Mouse (Mus musculus) midbrain, embryonic 13.5 days (tissue): ENCODE data around the gene Speg. TPM values are rescaled to one million over a fixed set of nuclear protein-coding genes. Genes with fewer than 3 reads are reported as not detected.

Experiments
- ATAC-seq: fragments of 200-750 bp; cut with Nextera tagmentation; 2 replicates; pipeline ENCODE4 v1.8.0; 2017; ENCODE audit warnings: mild to moderate bottlenecking, moderate TSS enrichment, moderate library complexity
- H3K27ac ChIP-seq: fragments of 300-500 bp; sonication (generic); 2 replicates; pipeline ENCODE4 v1.5.1; 2015; ENCODE audit warnings: inconsistent platforms, mild to moderate bottlenecking, moderate library complexity
- H3K27me3 ChIP-seq: fragments of 300-500 bp; sonication (generic); 2 replicates; pipeline ENCODE4 v1.6.1; 2015; ENCODE audit warnings: mild to moderate bottlenecking, inconsistent platforms
- H3K36me3 ChIP-seq: fragments of 300-500 bp; sonication (generic); 2 replicates; pipeline ENCODE4 v1.6.1; 2015; ENCODE audit warnings: mild to moderate bottlenecking, inconsistent platforms
- H3K4me1 ChIP-seq: fragments of 300-500 bp; sonication (generic); replicated peaks from 2 replicates; pipeline ENCODE4 v1.6.1; 2015; ENCODE audit warnings: inconsistent platforms
- H3K4me2 ChIP-seq: fragments of 300-500 bp; sonication (generic); replicated peaks from 2 replicates; pipeline ENCODE4 v1.6.1; 2015; ENCODE audit warnings: moderate library complexity, mild to moderate bottlenecking, inconsistent platforms
- H3K4me3 ChIP-seq: fragments of 300-500 bp; sonication (generic); replicated peaks from 2 replicates; pipeline ENCODE4 v1.5.1; 2015; ENCODE audit warnings: mild to moderate bottlenecking, inconsistent platforms
- H3K9ac ChIP-seq: fragments of 300-500 bp; sonication (generic); replicated peaks from 2 replicates; pipeline ENCODE4 v1.6.1; 2015; ENCODE audit warnings: mild to moderate bottlenecking, inconsistent platforms
- H3K9me3 ChIP-seq: fragments of 300-500 bp; sonication (generic); 2 replicates; pipeline ENCODE4 v1.6.1; 2016; ENCODE audit warnings: mild to moderate bottlenecking, inconsistent platforms
- WGBS: fragments of 180-500 bp; shearing (Covaris S2); methylation state at CpG from one replicate; pipeline ENCODE4 v1.1.7; 2015; 5-methylcytosine and 5-hydroxymethylcytosine counted together
- polyA plus RNA-seq: library from polyadenylated mRNA; unstranded; fragments of >200 nt; fragmentation: Nextera tagmentation; extraction: Ambion mirVana; gene quantifications from 2 replicates; pipeline ENCODE4 v1.2.1, GENCODE M21; 2015

The Speg gene
- polyA plus RNA-seq, 1 experiment from 2014 or later: 12.8 TPM

DNA sequence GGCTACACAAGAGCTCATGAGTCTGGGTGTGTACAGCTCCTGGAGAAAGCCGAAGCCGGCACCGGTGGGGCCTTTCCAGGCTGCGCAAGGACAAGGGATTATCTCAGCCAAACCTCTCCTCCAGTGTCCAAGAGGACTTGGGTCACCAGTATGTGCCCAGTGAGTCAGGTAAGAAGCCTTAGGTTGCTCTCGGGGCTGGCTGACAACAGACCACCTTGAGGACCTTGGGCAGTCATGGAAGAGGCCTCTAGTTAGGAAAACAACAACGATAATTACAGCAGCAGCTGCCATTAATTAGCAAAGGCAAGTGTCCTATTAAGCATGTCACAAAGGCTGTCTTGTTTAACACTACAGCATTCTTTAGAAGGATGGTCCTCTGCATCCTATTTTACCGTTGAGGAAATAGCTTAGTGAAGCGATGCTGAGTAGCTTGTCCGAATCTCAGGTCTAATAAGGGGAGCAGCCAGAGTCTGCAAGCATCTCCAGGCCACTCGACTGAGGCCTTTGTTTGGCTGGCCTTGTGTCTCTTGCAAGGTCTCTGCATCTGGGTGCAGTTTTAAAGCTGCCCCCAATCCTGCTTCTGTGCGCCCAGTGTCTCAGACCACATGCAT is 48.8 kb downstream of the Speg start:
- peaks cover 61% of the 10 kb centered on the region for H3K27me3 ChIP-seq
- H3K4me3 ChIP-seq: no peak overlapping the region
- peak overlapping the region; percentile 52; the same call in 1 of the 2 replicates for H3K4me2 ChIP-seq

DNA sequence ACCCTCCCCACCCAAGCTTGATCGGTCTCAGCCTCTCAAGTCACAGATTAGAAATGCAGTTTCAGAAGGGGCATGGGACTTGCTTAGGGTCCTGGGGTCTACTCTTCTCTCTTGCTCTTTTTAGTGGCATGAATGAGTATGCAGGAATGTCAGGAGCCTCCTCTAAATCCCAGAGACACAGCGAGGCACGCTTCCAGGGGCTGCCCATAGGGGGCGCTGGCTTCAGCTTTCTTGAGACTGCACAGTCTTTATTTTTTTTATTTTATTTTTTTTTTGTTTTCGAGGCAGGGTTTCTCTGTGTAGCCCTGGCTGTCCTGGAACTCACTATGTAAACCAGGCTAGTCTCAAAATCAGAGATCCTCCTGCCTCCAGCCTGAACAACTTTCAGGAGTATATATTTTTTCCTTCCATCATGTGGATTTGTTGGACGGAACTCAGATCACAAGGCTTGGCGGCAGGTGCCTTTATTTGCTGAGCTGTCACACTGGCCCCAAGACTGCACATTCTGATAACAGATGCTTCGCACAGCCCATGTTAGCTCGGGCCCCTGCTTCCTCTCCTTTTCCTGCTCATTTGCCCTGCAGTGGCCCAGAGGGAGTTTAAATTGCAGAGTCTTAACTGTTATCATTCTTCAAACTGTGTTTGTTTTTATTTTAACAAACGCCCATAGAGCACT is 50.8 kb downstream of the Speg start:
- Histone ChIP-seq H3K4me1 (peaks cover 39% of the 10 kb centered on the region), H3K9me3 (no peaks in the 10 kb centered on the region), H3K4me2 (no peak overlapping the region), H3K27ac (no peak overlapping the region), H3K4me3 (no peak overlapping the region), H3K27me3 (peaks cover 54% of the 10 kb centered on the region), H3K36me3 (no peaks in the 10 kb centered on the region), H3K9ac (no peak overlapping the region)
- ATAC-seq: no peak
- 35% methylated on average over 10 of the region's 10 CpGs for WGBS

More for the DNA sequence above, 48.8 kb downstream of the Speg start:
- no peaks in the 10 kb centered on the region for H3K36me3 ChIP-seq
- peaks cover 33% of the 10 kb centered on the region for H3K4me1 ChIP-seq
- 0 out of 2 replicates have a peak overlapping the region, but pooled peaks have one; percentile 11 for H3K27ac ChIP-seq
- WGBS: 34% methylated on average over 11 of the region's 11 CpGs
- H3K9ac ChIP-seq: no peak overlapping the region
- no peak for ATAC-seq
- H3K9me3 ChIP-seq: no peaks in the 10 kb centered on the region

DNA sequence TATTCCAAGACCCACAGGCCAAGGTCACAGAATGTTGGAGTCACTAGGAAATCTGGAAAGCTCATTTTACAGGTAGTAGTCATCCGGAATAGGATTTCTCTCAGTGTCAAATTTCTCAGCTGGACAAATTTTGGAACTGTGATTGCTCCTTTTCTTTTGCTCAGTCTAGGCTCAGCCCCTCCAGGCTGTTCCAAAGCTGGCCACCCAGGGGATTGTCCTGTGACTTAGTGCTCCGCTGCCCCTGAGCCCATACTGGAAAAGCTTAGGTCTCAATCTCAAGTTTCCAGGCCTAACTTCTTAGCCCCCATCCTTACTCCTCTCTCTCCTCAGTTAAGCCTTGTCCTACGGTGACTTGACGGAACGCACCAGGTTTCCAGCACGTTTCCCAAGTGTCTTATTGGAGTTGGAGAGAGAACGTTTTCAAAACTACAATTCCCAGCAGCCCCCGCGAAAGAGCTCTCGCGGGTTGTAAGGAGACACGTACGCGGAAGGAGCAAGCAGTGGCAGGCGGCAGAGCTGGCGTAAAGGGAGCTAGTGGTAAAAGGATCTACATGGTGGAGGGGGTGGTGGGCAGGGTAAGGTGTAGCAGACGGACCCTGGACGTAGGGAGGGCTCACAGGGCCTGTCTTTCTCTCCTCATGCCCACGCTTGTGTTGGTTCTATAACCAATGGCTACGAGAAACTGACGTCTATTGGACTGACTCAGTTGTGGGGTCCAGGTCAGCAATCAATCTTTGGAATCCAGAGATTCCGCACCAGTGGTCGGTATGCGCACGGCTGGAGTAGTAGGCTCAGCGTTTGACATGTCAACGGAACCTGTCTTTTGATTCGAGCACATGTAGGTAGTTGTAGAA is 60.6 kb downstream of the Speg start, which contains the start of gene Gmppa:
Gmppa (plus strand) TSS at position 456 of the 854 bp plus-strand sequence.
- ATAC-seq: peak; percentile 90
- H3K27ac ChIP-seq: peak within 1 kb of the TSS; percentile 63
- H3K4me2 ChIP-seq: peak within 1 kb of the TSS; percentile 72
- peaks cover 11% of the 10 kb centered on the region; the same call in 1 of the 2 replicates for H3K27me3 ChIP-seq
- no peaks in the 10 kb centered on the region for H3K9me3 ChIP-seq
- whole genome bisulfite sequencing: 5% methylated on average over 28 of the region's 28 CpGs
- peaks cover 32% of the 10 kb centered on the region for H3K4me1 ChIP-seq
- H3K36me3 ChIP-seq: peaks cover 4% of the 10 kb centered on the region; the same call in 1 of the 2 replicates
- H3K4me3 ChIP-seq: peak within 1 kb of the TSS; percentile 56
- H3K9ac ChIP-seq: peak within 1 kb of the TSS; percentile 68

DNA sequence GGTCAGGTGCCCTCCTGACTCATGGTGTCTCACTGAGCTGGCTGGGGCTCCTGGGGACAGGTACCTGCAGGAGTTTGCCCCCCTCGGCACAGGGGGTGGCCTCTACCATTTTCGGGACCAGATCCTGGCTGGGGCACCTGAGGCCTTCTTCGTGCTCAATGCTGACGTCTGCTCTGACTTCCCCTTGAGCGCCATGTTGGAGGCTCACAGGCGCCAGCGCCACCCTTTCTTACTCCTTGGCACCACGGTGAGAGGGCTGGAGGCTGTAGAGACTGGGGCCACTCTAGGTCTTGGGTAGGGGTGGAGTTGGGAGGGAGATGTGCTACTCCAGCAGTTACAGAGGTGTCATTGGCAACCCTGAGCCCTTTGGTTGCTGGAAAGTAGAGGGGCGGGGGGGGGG is 63.7 kb downstream of the Speg start:
- WGBS: 81% methylated on average over 8 of the region's 9 CpGs
- Histone ChIP-seq H3K27ac (no peak overlapping the region), H3K27me3 (no peaks in the 10 kb centered on the region), H3K9ac (no peak overlapping the region), H3K4me3 (no peak overlapping the region), H3K4me1 (peaks cover 61% of the 10 kb centered on the region), H3K4me2 (no peak overlapping the region), H3K9me3 (no peaks in the 10 kb centered on the region), H3K36me3 (peaks cover 8% of the 10 kb centered on the region; the same call in 1 of the 2 replicates)
- no peak for ATAC-seq

DNA sequence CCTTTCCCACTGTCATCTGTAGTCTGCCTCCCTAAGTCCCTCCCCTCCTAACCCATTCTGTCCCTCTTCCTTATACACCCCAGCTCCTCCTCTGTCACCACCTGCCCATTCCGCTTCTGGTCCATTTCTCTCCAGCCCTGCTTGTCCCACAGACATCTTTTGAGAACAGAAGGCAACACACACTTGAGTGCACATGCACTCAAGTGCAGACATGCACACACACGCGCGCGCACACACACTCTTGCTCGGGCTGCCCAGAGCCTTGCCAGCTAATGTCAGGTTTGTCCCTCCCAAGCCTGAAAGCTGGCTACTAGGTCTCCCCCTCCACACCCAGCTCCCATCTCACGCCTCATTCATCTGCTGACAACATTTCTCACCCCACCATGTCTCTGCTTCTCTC is 65.6 kb downstream of the Speg start:
- peaks cover 78% of the 10 kb centered on the region for H3K4me1 ChIP-seq
- WGBS: 96% methylated on average over 7 of the region's 7 CpGs
- no peak overlapping the region for H3K27ac ChIP-seq
- H3K36me3 ChIP-seq: peaks cover 8% of the 10 kb centered on the region; the same call in 1 of the 2 replicates
- no peak for ATAC-seq
- H3K27me3 ChIP-seq: no peaks in the 10 kb centered on the region; the same call in 1 of the 2 replicates
- H3K9me3 ChIP-seq: no peaks in the 10 kb centered on the region
- H3K9ac ChIP-seq: no peak overlapping the region
- H3K4me3 ChIP-seq: no peak overlapping the region
- no peak overlapping the region for H3K4me2 ChIP-seq

DNA sequence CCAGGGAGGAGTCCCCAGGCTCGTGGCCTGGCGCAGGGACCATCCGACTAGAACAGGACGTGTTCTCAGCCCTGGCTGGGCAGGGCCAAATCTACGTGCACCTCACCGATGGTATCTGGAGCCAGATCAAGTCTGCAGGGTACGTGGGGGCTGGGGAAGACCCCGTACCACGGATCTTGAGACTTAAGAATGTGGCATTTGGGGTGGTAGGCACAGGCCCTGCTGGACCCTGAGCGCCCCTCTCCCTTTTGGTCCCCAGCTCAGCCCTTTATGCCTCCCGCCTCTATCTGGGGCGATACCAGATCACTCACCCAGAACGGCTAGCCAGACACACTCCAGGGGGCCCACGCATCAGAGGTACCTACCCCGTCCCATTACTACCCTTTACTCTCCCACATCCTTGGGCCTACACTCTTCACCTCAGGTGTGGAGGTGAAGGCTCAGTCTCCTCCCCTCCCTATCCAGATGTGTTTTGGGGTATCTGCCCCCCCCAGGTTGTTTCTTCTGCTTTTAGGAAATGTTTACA is 66.4 kb downstream of the Speg start:
- Histone ChIP-seq H3K27ac (no peak overlapping the region), H3K4me3 (no peak overlapping the region), H3K9ac (no peak overlapping the region), H3K4me2 (no peak overlapping the region), H3K9me3 (no peaks in the 10 kb centered on the region), H3K27me3 (no peaks in the 10 kb centered on the region; the same call in 1 of the 2 replicates), H3K4me1 (peaks cover 81% of the 10 kb centered on the region), H3K36me3 (peaks cover 8% of the 10 kb centered on the region; the same call in 1 of the 2 replicates)
- WGBS: 75% methylated on average over 15 of the region's 15 CpGs
- ATAC-seq: no peak

DNA sequence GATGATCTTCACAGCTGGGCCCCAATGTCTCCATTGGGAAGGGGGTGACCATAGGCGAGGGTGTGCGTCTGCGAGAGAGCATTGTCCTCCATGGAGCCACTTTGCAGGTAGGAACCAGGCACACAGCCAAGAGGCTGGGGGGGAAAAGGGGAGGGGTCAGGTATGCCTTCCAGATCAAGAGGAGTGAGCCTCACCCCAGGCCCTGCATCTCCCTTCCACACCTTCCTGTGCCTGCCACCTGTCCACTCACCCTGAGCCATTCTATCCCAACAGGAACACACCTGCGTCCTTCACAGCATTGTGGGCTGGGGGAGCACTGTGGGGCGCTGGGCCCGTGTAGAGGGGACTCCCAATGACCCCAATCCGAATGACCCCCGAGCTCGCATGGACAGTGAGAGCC is 67.1 kb downstream of the Speg start:
- H3K27ac ChIP-seq: peak overlapping the region; percentile 94
- H3K9ac ChIP-seq: no peak overlapping the region
- peaks cover 8% of the 10 kb centered on the region; the same call in 1 of the 2 replicates for H3K36me3 ChIP-seq
- no peak for ATAC-seq
- no peak overlapping the region for H3K4me2 ChIP-seq
- H3K9me3 ChIP-seq: no peaks in the 10 kb centered on the region
- H3K4me1 ChIP-seq: peaks cover 81% of the 10 kb centered on the region
- no peaks in the 10 kb centered on the region; the same call in 1 of the 2 replicates for H3K27me3 ChIP-seq
- 80% methylated on average over 9 of the region's 9 CpGs for WGBS
- H3K4me3 ChIP-seq: no peak overlapping the region

DNA sequence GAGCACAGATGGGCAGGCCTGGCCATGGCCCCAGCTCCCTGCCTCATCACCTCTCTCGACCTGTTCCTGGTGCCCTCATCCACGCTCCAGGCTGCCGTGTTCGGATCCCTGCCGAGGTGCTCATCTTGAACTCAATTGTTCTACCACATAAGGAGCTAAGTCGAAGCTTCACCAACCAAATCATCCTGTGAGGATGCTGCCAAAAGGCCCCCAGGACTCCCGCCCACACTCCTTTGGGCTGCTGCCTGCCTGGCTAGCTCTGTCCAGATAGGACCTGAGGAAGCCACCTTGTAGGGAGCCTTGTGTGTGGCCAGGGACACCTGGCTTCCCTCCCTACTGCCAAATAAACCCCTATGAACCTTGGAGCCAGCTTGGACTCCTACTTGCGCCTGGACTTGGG is 67.7 kb downstream of the Speg start:
- H3K27ac ChIP-seq: peak overlapping the region; percentile 94
- H3K4me1 ChIP-seq: peaks cover 83% of the 10 kb centered on the region
- no peak overlapping the region for H3K4me3 ChIP-seq
- peak overlapping the region; percentile 51; the same call in 1 of the 2 replicates for H3K9ac ChIP-seq
- no peak for ATAC-seq
- no peaks in the 10 kb centered on the region; the same call in 1 of the 2 replicates for H3K27me3 ChIP-seq
- peaks cover 8% of the 10 kb centered on the region; the same call in 1 of the 2 replicates for H3K36me3 ChIP-seq
- H3K9me3 ChIP-seq: no peaks in the 10 kb centered on the region
- 17% methylated on average over 8 of the region's 8 CpGs for WGBS
- peak overlapping the region; percentile 73 for H3K4me2 ChIP-seq

DNA sequence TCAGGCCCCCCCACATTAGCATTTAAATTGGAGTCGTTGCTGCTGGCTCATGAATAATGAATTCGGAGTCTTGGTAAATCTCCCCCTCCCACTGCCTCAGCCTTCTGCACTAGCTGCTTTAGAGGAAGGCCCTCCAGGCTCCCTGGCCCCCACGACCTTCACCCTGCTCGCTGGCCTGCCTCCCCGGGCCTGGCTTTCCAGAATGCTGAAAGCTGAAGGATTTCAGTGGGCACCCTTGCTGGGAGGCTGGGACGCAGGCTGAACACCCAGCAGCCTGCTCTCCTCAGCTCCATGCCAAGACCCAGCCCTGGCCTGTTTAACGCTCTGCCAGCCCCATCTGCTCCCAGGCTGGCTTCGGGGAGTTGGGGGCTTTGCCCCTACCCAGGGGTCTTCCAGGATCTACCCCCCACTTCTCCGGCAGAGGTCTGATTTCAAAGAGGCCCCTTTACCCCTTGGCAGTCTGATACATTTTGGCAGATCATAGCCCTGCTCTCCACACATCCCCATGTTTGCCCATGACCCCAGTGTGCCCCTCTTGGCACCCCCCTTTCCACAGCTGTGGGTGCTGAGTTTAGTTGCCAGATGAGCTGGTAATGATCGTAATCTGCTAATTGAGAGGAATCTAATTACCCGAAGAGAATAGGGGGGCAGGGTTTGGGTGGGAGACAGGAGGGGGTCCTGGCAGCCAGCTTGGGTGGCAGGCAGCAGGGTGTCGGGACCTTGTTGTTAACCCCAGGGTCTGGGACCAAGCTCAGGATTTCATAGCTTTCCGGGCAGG is 68.3 kb downstream of the Speg start:
- Histone ChIP-seq H3K36me3 (peaks cover 8% of the 10 kb centered on the region; the same call in 1 of the 2 replicates), H3K4me3 (no peak overlapping the region), H3K27me3 (no peaks in the 10 kb centered on the region; the same call in 1 of the 2 replicates), H3K9me3 (no peaks in the 10 kb centered on the region), H3K4me1 (peaks cover 89% of the 10 kb centered on the region), H3K4me2 (peak overlapping the region; percentile 73), H3K9ac (peak overlapping the region; percentile 51; the same call in 1 of the 2 replicates), H3K27ac (peak overlapping the region; percentile 94)
- WGBS: 14% methylated on average over 13 of the region's 13 CpGs
- peak; percentile 10; the same call in 1 of the 2 replicates for ATAC-seq

DNA sequence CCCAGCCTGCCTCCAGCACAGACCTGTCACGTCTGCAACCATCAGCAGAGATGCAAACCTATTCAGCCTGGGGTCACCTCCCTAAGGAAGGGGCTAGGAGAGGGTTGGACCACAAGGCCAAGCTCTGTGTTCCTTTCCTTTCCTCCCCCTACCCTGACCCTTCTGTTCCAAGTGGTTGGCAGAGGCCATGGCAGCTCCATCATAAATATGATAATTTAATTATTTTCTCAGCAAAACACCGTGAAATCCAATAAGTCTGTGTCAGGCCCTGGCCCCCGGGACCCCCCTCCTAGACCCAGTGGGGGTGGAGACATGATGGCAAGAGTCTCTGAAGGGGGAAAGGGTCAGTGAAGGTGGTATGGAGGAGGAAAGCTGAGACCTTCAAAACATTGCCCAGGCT is 69.1 kb downstream of the Speg start:
- H3K36me3 ChIP-seq: peaks cover 8% of the 10 kb centered on the region; the same call in 1 of the 2 replicates
- ATAC-seq: 0 out of 2 replicates have a peak, but pooled peaks have one; percentile 6
- peak overlapping the region; percentile 73 for H3K4me2 ChIP-seq
- peaks cover 7% of the 10 kb centered on the region for H3K27me3 ChIP-seq
- peak overlapping the region; percentile 51 for H3K9ac ChIP-seq
- 7% methylated on average over 3 of the region's 3 CpGs for WGBS
- H3K27ac ChIP-seq: peak overlapping the region; percentile 94
- H3K4me1 ChIP-seq: peaks cover 91% of the 10 kb centered on the region
- H3K9me3 ChIP-seq: no peaks in the 10 kb centered on the region
- peak overlapping the region; percentile 9 for H3K4me3 ChIP-seq
